Mouse (Mus musculus): ENCODE results near the gene Camk1g. TPM values are rescaled to one million over a fixed set of nuclear protein-coding genes. Genes with fewer than 3 reads are reported as not detected.

The Camk1g gene
- polyA plus RNA-seq, 1 experiment: 0.09 TPM

DNA sequence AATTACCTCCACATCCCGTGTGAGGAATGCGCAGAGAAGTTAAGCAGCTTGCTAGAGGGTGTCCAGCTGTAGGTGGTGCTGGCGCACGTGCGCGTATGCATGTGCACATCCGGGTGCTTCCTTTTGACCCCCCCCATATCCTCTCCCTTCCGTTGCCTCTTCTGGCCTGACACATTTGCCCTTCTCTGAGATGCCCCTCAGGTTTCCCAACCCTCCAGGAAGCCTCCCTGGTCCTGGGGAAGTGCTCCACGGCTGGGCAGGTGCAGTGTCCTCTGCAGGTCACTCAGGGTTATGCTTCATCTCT, 33.1 kb downstream of the Camk1g start:
- TF ChIP-seq GATA1 (IDR thresholded peaks at IDR 0.05; ENCODE audit: borderline replicate concordance, low read length): no peak
- no peak for TF ChIP-seq FLI1 (IDR thresholded peaks at IDR 0.05; ENCODE audit: low read length)
- Histone ChIP-seq H3K4me1 (peaks cover 29% of the 10 kb centered on the region), H3K9me3 (no peaks in the 10 kb centered on the region), H3K27me3 (replicated peaks) (peaks cover 67% of the 10 kb centered on the region), H3K4me3 (replicated peaks) (no peak overlapping the region), H3K36me3 (replicated peaks; ENCODE audit: low read length) (no peaks in the 10 kb centered on the region)

DNA sequence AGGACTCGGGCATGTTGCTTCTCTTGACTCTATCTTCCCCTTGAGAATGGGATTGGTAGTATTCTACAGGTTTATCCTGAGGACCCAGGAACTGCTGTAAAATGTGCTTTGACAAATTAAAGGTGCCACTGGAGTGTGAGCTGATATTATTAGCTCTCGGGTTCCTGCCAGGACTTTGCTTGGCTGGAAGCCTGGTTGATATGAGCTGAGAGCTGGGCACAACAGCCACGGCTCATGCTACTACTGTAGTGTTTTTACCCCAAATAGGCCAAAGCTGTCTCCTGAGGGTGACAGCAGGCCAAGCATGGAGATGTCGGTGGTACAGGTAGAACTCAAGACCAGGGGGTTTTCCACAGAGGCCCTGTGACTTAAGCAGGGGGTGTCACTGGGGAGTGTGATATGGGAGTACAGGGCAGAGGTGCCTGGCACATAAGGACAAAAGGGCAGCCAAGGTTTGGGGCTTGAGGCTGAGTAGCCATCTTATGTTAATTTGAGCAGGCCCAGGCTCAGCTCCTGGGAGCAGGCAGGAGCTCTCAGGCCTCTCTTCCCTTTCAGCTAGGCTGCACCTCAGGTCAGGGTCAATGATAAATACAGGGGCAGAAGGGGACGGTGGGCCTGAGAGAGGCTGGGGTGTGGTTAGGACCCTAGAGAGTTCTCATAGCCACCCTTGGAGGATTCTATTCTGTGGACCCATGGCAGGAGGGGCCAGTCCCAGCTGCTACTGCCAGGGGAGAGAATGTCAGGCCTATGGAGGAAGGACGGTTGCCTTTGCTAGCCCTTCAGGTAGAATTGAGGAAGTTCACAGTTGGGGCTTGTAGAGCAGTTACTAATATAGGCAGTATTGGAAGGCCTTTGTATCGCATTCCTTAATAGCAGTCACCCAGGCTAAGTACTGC, 33.7 kb downstream of the Camk1g start:
- Histone ChIP-seq H3K4me3 (replicated peaks) (no peak overlapping the region), H3K27me3 (replicated peaks) (peaks cover 65% of the 10 kb centered on the region), H3K4me1 (peaks cover 29% of the 10 kb centered on the region), H3K36me3 (replicated peaks; ENCODE audit: low read length) (no peaks in the 10 kb centered on the region), H3K9me3 (no peaks in the 10 kb centered on the region)
- no peak for TF ChIP-seq FLI1 (IDR thresholded peaks at IDR 0.05; ENCODE audit: low read length)
- TF ChIP-seq GATA1 (IDR thresholded peaks at IDR 0.05; ENCODE audit: borderline replicate concordance, low read length): no peak

DNA sequence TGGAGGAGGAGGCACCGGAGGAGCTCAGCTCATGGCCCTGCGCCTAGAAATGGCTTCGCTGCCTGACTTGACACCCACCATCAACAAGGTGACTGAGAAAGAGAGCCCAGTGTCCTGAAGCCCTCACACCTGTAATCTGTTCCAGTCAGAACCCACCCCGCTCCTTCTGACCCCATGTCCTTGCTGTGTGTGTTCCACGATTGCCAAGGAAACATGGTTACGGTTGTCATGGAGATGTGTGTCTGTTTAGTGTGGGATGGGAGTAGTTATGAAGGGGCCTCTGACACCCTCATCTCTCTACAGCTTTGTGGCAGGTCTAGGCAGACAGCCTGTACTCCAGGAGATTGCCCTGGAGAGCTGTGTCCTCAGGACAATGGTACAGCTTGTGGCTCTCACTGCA, 35.6 kb downstream of the Camk1g start:
- Histone ChIP-seq H3K27me3 (replicated peaks) (peaks cover 62% of the 10 kb centered on the region), H3K9me3 (no peaks in the 10 kb centered on the region), H3K36me3 (replicated peaks; ENCODE audit: low read length) (no peaks in the 10 kb centered on the region), H3K4me3 (replicated peaks) (no peak overlapping the region), H3K4me1 (peaks cover 36% of the 10 kb centered on the region)
- TF ChIP-seq FLI1 (IDR thresholded peaks at IDR 0.05; ENCODE audit: low read length) (no peak), GATA1 (IDR thresholded peaks at IDR 0.05; ENCODE audit: borderline replicate concordance, low read length) (no peak)

DNA sequence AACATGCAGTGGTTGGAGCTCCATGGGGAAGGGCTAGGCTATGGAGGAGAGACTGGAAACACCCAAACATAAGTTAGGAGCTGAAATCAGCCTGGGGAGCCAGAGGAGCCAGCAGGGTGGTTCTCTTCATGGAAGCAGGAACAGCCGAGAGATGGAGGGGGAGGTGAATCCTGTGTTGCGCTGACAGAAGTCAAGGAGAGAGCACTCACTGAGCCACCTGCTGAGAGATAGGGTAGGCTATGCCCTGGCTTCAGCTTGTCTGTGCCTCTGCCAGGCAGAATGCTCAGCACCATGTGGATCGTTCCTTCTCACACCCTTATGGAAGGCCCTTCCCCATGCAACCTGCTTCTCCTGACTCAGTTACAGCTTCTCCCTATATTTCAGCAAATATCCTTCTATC, 36.3 kb downstream of the Camk1g start:
- Histone ChIP-seq H3K27me3 (replicated peaks) (peaks cover 60% of the 10 kb centered on the region), H3K4me1 (peaks cover 32% of the 10 kb centered on the region), H3K36me3 (replicated peaks; ENCODE audit: low read length) (no peaks in the 10 kb centered on the region), H3K4me3 (replicated peaks) (no peak overlapping the region), H3K9me3 (no peaks in the 10 kb centered on the region)
- TF ChIP-seq FLI1 (IDR thresholded peaks at IDR 0.05; ENCODE audit: low read length): no peak
- no peak for TF ChIP-seq GATA1 (IDR thresholded peaks at IDR 0.05; ENCODE audit: borderline replicate concordance, low read length)

DNA sequence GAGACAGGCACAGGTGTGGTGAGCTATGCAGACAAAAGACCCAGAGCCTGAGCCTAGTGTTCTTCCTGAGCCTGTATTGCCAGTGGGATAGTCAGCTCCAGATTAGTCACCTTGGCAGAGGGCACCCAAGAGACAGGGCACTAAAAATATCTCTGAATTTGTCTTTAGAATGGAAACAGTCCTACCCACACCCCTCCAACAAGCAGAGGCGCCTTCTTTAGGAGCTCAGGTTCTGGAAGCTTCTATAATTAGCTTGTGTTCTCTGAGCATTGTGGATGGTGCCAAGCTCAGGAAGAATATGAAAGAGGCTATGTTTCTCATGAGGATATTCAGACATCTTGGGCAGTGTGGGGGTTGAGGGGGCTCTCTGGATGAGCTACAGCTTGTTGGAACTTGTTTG, 37.4 kb downstream of the Camk1g start:
- H3K36me3 ChIP-seq (replicated peaks; ENCODE audit: low read length): no peaks in the 10 kb centered on the region
- H3K27me3 ChIP-seq (replicated peaks): peaks cover 67% of the 10 kb centered on the region
- peaks cover 21% of the 10 kb centered on the region for H3K4me1 ChIP-seq
- no peaks in the 10 kb centered on the region for H3K9me3 ChIP-seq
- no peak for TF ChIP-seq GATA1 (IDR thresholded peaks at IDR 0.05; ENCODE audit: borderline replicate concordance, low read length)
- no peak for TF ChIP-seq FLI1 (IDR thresholded peaks at IDR 0.05; ENCODE audit: low read length)
- H3K4me3 ChIP-seq (replicated peaks): no peak overlapping the region

DNA sequence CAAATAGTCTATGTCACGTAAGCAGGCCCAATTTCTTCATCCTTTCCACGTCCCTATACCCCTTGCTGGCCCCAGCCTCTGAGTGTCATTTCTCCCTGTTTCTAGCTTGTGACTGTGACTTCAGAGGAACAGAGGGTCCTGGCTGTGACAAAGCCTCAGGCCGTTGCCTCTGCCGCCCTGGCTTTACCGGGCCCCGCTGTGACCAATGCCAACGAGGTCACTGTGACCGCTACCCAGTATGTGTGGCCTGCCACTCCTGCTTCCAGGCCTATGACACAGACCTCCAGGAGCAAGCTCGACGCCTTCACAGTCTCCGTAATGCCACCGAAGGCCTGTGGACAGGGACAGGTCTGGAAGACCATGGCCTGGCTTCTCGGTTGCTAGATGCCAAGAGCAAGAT, 38.1 kb downstream of the Camk1g start:
- Histone ChIP-seq H3K4me3 (replicated peaks) (no peak overlapping the region), H3K27me3 (replicated peaks) (peaks cover 64% of the 10 kb centered on the region), H3K4me1 (peaks cover 14% of the 10 kb centered on the region), H3K36me3 (replicated peaks; ENCODE audit: low read length) (no peaks in the 10 kb centered on the region), H3K9me3 (no peaks in the 10 kb centered on the region)
- TF ChIP-seq FLI1 (IDR thresholded peaks at IDR 0.05; ENCODE audit: low read length) (no peak), GATA1 (IDR thresholded peaks at IDR 0.05; ENCODE audit: borderline replicate concordance, low read length) (no peak)

DNA sequence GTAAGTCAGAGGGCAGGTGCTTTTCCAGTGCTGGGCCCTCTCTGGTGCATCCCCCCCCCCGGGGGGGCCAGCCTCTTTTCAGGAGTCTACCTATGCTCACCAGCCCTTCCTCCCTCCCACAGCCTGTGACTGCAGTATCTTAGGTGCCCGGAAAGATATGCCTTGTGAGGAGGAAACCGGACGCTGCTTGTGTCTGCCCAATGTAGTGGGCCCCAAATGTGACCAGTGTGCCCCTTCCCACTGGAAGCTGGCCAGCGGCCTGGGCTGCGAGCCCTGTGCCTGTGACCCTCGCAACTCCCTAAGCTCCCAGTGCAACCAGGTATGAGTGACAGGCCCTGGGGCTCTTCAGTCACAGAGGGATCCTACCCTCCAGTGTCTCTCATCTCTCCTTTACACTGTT, 39.5 kb downstream of the Camk1g start:
- peaks cover 61% of the 10 kb centered on the region for H3K27me3 ChIP-seq (replicated peaks)
- peaks cover 10% of the 10 kb centered on the region for H3K4me1 ChIP-seq
- TF ChIP-seq GATA1 (IDR thresholded peaks at IDR 0.05; ENCODE audit: borderline replicate concordance, low read length): no peak
- TF ChIP-seq FLI1 (IDR thresholded peaks at IDR 0.05; ENCODE audit: low read length): no peak
- H3K9me3 ChIP-seq: no peaks in the 10 kb centered on the region
- no peaks in the 10 kb centered on the region for H3K36me3 ChIP-seq (replicated peaks; ENCODE audit: low read length)
- H3K4me3 ChIP-seq (replicated peaks): no peak overlapping the region

DNA sequence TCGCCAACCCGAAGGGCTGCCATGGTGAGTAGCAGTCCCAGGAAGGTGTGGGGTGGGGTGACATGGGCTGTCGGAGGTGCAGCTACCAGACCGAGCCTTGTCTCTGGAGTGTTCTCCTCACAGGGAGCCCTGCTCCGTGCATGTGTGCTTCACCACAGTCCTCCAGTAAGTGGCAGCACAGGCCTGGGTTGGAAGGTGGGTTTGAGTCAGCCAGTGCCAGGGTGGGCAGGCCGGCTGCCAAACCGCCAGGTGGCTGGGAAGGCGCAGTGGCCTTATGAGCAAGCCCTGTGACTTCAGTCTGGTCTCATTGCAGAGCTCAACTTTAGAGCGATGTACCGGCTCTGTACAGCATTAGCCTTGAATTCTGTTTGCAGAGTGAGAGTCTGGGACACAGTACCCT, 39.9 kb downstream of the Camk1g start:
- no peak overlapping the region for H3K4me3 ChIP-seq (replicated peaks)
- H3K9me3 ChIP-seq: no peaks in the 10 kb centered on the region
- no peak for TF ChIP-seq GATA1 (IDR thresholded peaks at IDR 0.05; ENCODE audit: borderline replicate concordance, low read length)
- TF ChIP-seq FLI1 (IDR thresholded peaks at IDR 0.05; ENCODE audit: low read length): no peak
- no peaks in the 10 kb centered on the region for H3K36me3 ChIP-seq (replicated peaks; ENCODE audit: low read length)
- H3K4me1 ChIP-seq: peaks cover 10% of the 10 kb centered on the region
- peaks cover 58% of the 10 kb centered on the region for H3K27me3 ChIP-seq (replicated peaks)

DNA sequence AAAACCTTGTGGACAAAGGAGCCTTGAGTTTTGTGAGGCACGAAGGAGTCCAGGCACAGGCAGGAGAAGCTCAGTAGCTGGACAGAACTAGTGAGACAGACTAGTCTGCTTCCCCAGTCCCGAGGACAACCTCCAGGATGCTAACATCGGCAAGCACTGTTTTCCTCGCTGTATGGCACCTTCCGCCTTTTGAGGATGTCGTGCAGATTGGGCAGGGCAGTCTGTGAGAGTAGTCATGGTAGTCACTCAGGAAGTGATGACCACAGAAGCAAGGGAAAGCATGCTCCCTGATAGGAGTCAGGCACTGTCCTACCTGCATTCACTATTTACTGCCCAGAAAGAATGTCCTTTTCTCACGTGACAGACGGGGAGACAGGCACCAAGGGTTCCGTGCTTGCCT, 40.5 kb downstream of the Camk1g start:
- peaks cover 10% of the 10 kb centered on the region for H3K4me1 ChIP-seq
- H3K27me3 ChIP-seq (replicated peaks): peaks cover 56% of the 10 kb centered on the region
- no peaks in the 10 kb centered on the region for H3K36me3 ChIP-seq (replicated peaks; ENCODE audit: low read length)
- H3K9me3 ChIP-seq: no peaks in the 10 kb centered on the region
- TF ChIP-seq GATA1 (IDR thresholded peaks at IDR 0.05; ENCODE audit: borderline replicate concordance, low read length) (no peak), FLI1 (IDR thresholded peaks at IDR 0.05; ENCODE audit: low read length) (no peak)
- no peak overlapping the region for H3K4me3 ChIP-seq (replicated peaks)

DNA sequence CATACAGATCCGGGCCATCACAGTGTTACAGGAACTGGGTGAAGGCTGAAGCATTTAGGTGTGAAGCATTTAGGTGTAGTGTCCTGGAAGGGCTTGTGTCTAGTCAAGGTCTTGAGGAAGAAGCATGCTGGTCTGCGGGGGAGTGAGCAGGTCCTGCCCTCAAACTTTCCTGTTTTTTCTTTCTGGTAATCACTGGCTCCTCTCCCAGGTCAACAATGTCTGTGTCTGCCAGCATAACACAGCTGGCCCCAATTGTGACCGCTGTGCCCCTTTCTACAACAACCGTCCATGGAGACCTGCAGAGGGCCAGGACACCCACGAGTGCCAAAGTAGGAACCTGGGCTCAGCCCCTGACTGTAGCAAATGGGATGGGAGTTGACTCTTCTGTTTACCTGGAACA, 42.4 kb downstream of the Camk1g start:
- H3K36me3 ChIP-seq (replicated peaks; ENCODE audit: low read length): no peaks in the 10 kb centered on the region
- H3K4me1 ChIP-seq: peaks cover 10% of the 10 kb centered on the region
- no peak for TF ChIP-seq GATA1 (IDR thresholded peaks at IDR 0.05; ENCODE audit: borderline replicate concordance, low read length)
- TF ChIP-seq FLI1 (IDR thresholded peaks at IDR 0.05; ENCODE audit: low read length): no peak
- H3K4me3 ChIP-seq (replicated peaks): no peak overlapping the region
- peaks cover 47% of the 10 kb centered on the region for H3K27me3 ChIP-seq (replicated peaks)
- H3K9me3 ChIP-seq: no peaks in the 10 kb centered on the region
